Comparison of ENCODE assay signal across 9 mouse cellular contexts in genomic region chr14:122405897-122406540, GRCm38 (mm10). TPM values are rescaled to one million over a fixed set of nuclear protein-coding genes. Genes with fewer than 3 reads are reported as not detected.
DNase-seq lines count a peak whose midpoint lies in the region; ATAC-seq and TF ChIP-seq lines count a peak whose summit lies in the region.
"Had no signal": no experiment of that assay in that cellular context is flagged by ENCODE, and none has a peak within 500 bp of the region (broad histone marks: within the 10 kb centered on the region; RNA-seq: fewer than 3 reads in every experiment).

No protein-coding gene starts in this region.

- DNase-seq in embryo, embryonic 10.5 days (ENCODE audit: low spot score) = peak; percentile 52
- DNase-seq in embryo, embryonic 10 days (ENCODE audit: low spot score) = no peak
- DNase-seq in hindbrain, embryonic 11.5 days (ENCODE audit: low spot score) = no peak
- DNase-seq in midbrain, embryonic 11.5 days (ENCODE audit: low spot score, missing footprints) = peak; percentile 95
- DNase-seq in frontal cortex, adult 2 months (ENCODE audit: extremely low spot score in 1 of 2, low spot score in 1 of 2) = no peak
- DNase-seq in yolk sac, embryonic 10.5 days (ENCODE audit: low spot score) = no peak
- no peak for DNase-seq in urinary bladder, adult 18-20 months (ENCODE audit: low spot score in 2 of 2)

- H3K36me3 ChIP-seq in hindbrain, embryonic 11.5 days (ENCODE audit: control insufficient read depth, insufficient read depth, low read length) = no peaks in the 10 kb centered on the region
- no peaks in the 10 kb centered on the region for H3K36me3 ChIP-seq in midbrain, embryonic 11.5 days (ENCODE audit: control insufficient read depth, insufficient read depth, low read length)

- no peak overlapping the region for H3K27ac ChIP-seq in bone marrow macrophage, adult 2 months (ENCODE audit: insufficient read depth, low read depth, low read length)
- H3K27ac ChIP-seq in hindbrain, embryonic 11.5 days (ENCODE audit: low read depth, low read length) = peak overlapping the region; percentile 88
- peak overlapping the region; percentile 55; the same call in 1 of the 2 replicates for H3K27ac ChIP-seq in midbrain, embryonic 11.5 days (ENCODE audit: low read depth, low read length)

- 3% methylated on average over 18 of the region's 18 CpGs for WGBS in hindbrain, embryonic 11.5 days
- 1% methylated on average over 18 of the region's 18 CpGs for WGBS in midbrain, embryonic 11.5 days

- H3K9me3 ChIP-seq in hindbrain, embryonic 11.5 days (ENCODE audit: control insufficient read depth, low read length) = no peaks in the 10 kb centered on the region
- no peaks in the 10 kb centered on the region for H3K9me3 ChIP-seq in midbrain, embryonic 11.5 days (ENCODE audit: control insufficient read depth, low read length)

- H3K4me2 ChIP-seq in hindbrain, embryonic 11.5 days (replicated peaks; ENCODE audit: low read depth, low read length) = peak overlapping the region; percentile 77
- peak overlapping the region; percentile 59 for H3K4me2 ChIP-seq in midbrain, embryonic 11.5 days

- no peak for TF ChIP-seq CTCF in bone marrow macrophage, adult 2 months (IDR thresholded peaks at IDR 0.05; ENCODE audit: low read depth, low read length)

- peaks cover 31% of the 10 kb centered on the region for H3K27me3 ChIP-seq in hindbrain, embryonic 11.5 days (ENCODE audit: control insufficient read depth, insufficient read depth, low read length)
- peaks cover 72% of the 10 kb centered on the region for H3K27me3 ChIP-seq in midbrain, embryonic 11.5 days (ENCODE audit: control insufficient read depth, insufficient read depth, low read length)

- ATAC-seq in hindbrain, embryonic 11.5 days (ENCODE audit: low FRiP score) = no peak
- no peak for ATAC-seq in midbrain, embryonic 11.5 days (ENCODE audit: low FRiP score)

- peak overlapping the region; percentile 69 for H3K9ac ChIP-seq in hindbrain, embryonic 11.5 days (ENCODE audit: low read depth, low read length)
- peak overlapping the region; percentile 57 for H3K9ac ChIP-seq in midbrain, embryonic 11.5 days (ENCODE audit: low read length)

- no peak for TF ChIP-seq POLR2A in bone marrow macrophage, adult 2 months (IDR thresholded peaks at IDR 0.05; ENCODE audit: borderline replicate concordance, low read depth, low read length)

- H3K4me3 ChIP-seq in bone marrow macrophage, adult 2 months (ENCODE audit: insufficient read depth, low read length) = peak overlapping the region; percentile 57
- H3K4me3 ChIP-seq in hindbrain, embryonic 11.5 days (ENCODE audit: low read depth, low read length) = peak overlapping the region; percentile 44
- peak overlapping the region; percentile 34 for H3K4me3 ChIP-seq in midbrain, embryonic 11.5 days (ENCODE audit: low read depth, low read length)

- H3K4me1 ChIP-seq in bone marrow macrophage, adult 2 months (ENCODE audit: control insufficient read depth, insufficient read depth, low read length) = peaks cover 3% of the 10 kb centered on the region; the same call in 1 of the 2 replicates
- peaks cover 7% of the 10 kb centered on the region for H3K4me1 ChIP-seq in hindbrain, embryonic 11.5 days (replicated peaks; ENCODE audit: control insufficient read depth, insufficient read depth, low read length)
- H3K4me1 ChIP-seq in midbrain, embryonic 11.5 days (ENCODE audit: control insufficient read depth, insufficient read depth, low read length) = peaks cover 38% of the 10 kb centered on the region

RNA-seq across cellular contexts. Expression of gene Gm5089, which starts 44.9 kb away (rescaled TPM):
- not detected in 2 replicates for polyA plus RNA-seq in bone marrow macrophage, adult 2 months (2012; ENCODE audit: insufficient read depth, insufficient read length, missing spikeins)
- 0.99 and 1.6 TPM in 2 replicates for polyA plus RNA-seq in hindbrain, embryonic 11.5 days (2014; fragmentation: Nextera tagmentation; extraction: Ambion mirVana)
- 0.62 and 0.64 TPM in 2 replicates for polyA plus RNA-seq in midbrain, embryonic 11.5 days (2014; fragmentation: Nextera tagmentation; extraction: Ambion mirVana)
- 0.06 and 0.10 TPM in 2 replicates for polyA plus RNA-seq in frontal cortex, adult 2 months (2012; rRNA removed)
- polyA plus RNA-seq: liver, adult 2 months had no signal

RNA-seq across cellular contexts. Expression of gene Zic5, which starts 59.5 kb away (rescaled TPM):
- polyA plus RNA-seq in bone marrow macrophage, adult 2 months (2012; ENCODE audit: insufficient read depth, insufficient read length, missing spikeins) = not detected in 2 replicates
- polyA plus RNA-seq in hindbrain, embryonic 11.5 days (2014; fragmentation: Nextera tagmentation; extraction: Ambion mirVana) = 19.1 and 20.1 TPM in 2 replicates
- 14.6 and 15.8 TPM in 2 replicates for polyA plus RNA-seq in midbrain, embryonic 11.5 days (2014; fragmentation: Nextera tagmentation; extraction: Ambion mirVana)
- polyA plus RNA-seq in frontal cortex, adult 2 months (2012; rRNA removed) = 2.9 and 3.4 TPM in 2 replicates
- polyA plus RNA-seq: liver, adult 2 months had no signal

Comparison
In these comparisons a context has a peak if more than half of its experiments do, and no peak if none do; other contexts are left out.
1. DNase-seq: peak in embryo, embryonic 10.5 days (single experiment) and midbrain, embryonic 11.5 days (single experiment); none in embryo, embryonic 10 days (single experiment), hindbrain, embryonic 11.5 days (single experiment), frontal cortex, adult 2 months (0 of 2), yolk sac, embryonic 10.5 days (single experiment) and urinary bladder, adult 18-20 months (0 of 2).
2. Peak in every context shown above with its lines, with median percentiles within 50 percentile points of each other: H3K4me3 ChIP-seq.